Mouse (Mus musculus) midbrain, embryonic 14.5 days (tissue): ENCODE measurements around the gene Tpsab1. TPM values are rescaled to one million over a fixed set of nuclear protein-coding genes. Genes with fewer than 3 reads are reported as not detected.

Source experiments
- ATAC-seq: fragments of 200-750 bp; cut with Nextera tagmentation; 2 replicates; pipeline ENCODE4 v1.8.0; 2017; ENCODE audit warnings: moderate number of reproducible peaks, moderate library complexity; ENCODE audit not compliant: low FRiP score, low TSS enrichment
- DNase-seq: peaks from one replicate; pipeline ENCODE4 v3.0.0-alpha.2; 2015
- H3K27ac ChIP-seq: fragments of 300-500 bp; sonication (generic); replicated peaks from 2 replicates; pipeline ENCODE4 v1.5.1; 2014; ENCODE audit warnings: mild to moderate bottlenecking, low read depth, low read length, moderate library complexity
- H3K27me3 ChIP-seq: fragments of 300-500 bp; sonication (generic); 2 replicates; pipeline ENCODE4 v1.6.1; 2014; ENCODE audit warnings: low read length, control low read depth, mixed read lengths; ENCODE audit not compliant: control insufficient read depth, insufficient read depth
- H3K36me3 ChIP-seq: fragments of 300-500 bp; sonication (generic); 2 replicates; pipeline ENCODE4 v1.6.1; 2014; ENCODE audit warnings: low read length, control low read depth; ENCODE audit not compliant: control insufficient read depth, insufficient read depth
- H3K4me1 ChIP-seq: fragments of 300-500 bp; sonication (generic); 2 replicates; pipeline ENCODE4 v1.6.1; 2014; ENCODE audit warnings: mild to moderate bottlenecking, antibody characterized with exemption, low read length, control low read depth; ENCODE audit not compliant: control insufficient read depth, insufficient read depth
- H3K4me2 ChIP-seq: fragments of 300-500 bp; sonication (generic); 2 replicates; pipeline ENCODE4 v1.6.1; 2014; ENCODE audit warnings: mild to moderate bottlenecking, low read length, moderate library complexity
- H3K4me3 ChIP-seq: fragments of 300-500 bp; sonication (generic); replicated peaks from 2 replicates; pipeline ENCODE4 v1.5.1; 2014; ENCODE audit warnings: low read depth, low read length
- H3K9ac ChIP-seq: fragments of 300-500 bp; sonication (generic); replicated peaks from 2 replicates; pipeline ENCODE4 v1.6.1; 2014; ENCODE audit warnings: mild to moderate bottlenecking, low read length, moderate library complexity
- H3K9me3 ChIP-seq: fragments of 300-500 bp; sonication (generic); 2 replicates; pipeline ENCODE4 v1.6.1; 2016; ENCODE audit warnings: low read length, control low read depth, mixed read lengths; ENCODE audit not compliant: control insufficient read depth
- WGBS: fragments of 180-500 bp; shearing (Covaris S2); extraction: QIAGEN DNeasy Blood & Tissue Kit; methylation state at CpG from one replicate; pipeline ENCODE4 v1.1.7; 2014; 5-methylcytosine and 5-hydroxymethylcytosine counted together
- polyA plus RNA-seq: library from polyadenylated mRNA; unstranded; fragments of >200 nt; fragmentation: Nextera tagmentation; extraction: Ambion mirVana; gene quantifications from 2 replicates; pipeline ENCODE4 v1.2.1, GENCODE M21; 2014

The Tpsab1 gene
- polyA plus RNA-seq, 1 experiment from 2014 or later: not detected

DNA sequence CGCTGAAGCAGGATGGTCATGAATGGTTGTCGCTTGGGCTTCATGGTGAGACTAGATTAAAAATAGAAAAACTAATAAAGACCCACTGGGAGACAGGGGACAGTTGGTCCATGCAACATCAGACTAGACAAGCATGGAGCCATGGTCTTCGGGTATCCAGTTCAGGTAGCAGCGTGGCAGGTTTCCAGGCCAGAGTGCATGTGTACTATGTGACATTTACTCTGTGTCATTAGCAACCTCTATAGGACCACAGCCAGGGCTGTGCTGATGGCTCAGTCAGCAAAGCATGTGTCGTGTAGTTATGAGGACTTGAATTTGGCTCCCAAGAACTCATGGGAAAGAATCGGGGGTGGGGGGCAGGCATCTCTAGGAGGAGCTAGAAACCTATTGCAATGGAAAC, 5.4 kb downstream of the Tpsab1 start:
- Histone ChIP-seq H3K9ac (no peak overlapping the region), H3K9me3 (no peaks in the 10 kb centered on the region), H3K4me2 (no peak overlapping the region), H3K4me3 (no peak overlapping the region), H3K4me1 (no peaks in the 10 kb centered on the region), H3K36me3 (no peaks in the 10 kb centered on the region), H3K27me3 (no peaks in the 10 kb centered on the region), H3K27ac (no peak overlapping the region)
- ATAC-seq (no peak), DNase-seq (no peak)
- 82% methylated on average over 6 of the region's 6 CpGs for WGBS

DNA sequence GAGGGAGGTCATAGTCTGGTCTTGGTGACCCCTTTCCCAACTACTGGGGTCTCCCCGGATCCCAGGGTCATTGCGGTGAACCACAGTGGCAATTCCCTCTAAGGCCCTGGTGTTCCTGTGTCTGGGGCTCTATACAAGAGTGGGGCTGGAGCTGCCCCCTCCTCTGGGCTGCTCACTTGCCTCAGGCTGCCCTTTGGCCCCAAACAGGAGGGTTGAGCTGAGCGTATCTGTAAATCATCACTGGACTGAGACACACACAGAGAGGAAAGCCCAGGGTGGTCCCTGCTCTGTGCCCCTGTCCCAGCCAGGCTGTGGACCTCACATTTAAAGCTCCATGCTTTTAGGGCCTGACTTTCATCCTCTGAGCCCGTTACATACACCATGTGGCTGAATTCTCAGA, 7.1 kb downstream of the Tpsab1 start:
- H3K9ac ChIP-seq: no peak overlapping the region
- WGBS: 88% methylated on average over 4 of the region's 4 CpGs
- H3K36me3 ChIP-seq: no peaks in the 10 kb centered on the region
- H3K9me3 ChIP-seq: no peaks in the 10 kb centered on the region
- H3K4me2 ChIP-seq: no peak overlapping the region
- DNase-seq: no peak
- no peak for ATAC-seq
- no peak overlapping the region for H3K27ac ChIP-seq
- no peak overlapping the region for H3K4me3 ChIP-seq
- no peaks in the 10 kb centered on the region for H3K27me3 ChIP-seq
- H3K4me1 ChIP-seq: no peaks in the 10 kb centered on the region

DNA sequence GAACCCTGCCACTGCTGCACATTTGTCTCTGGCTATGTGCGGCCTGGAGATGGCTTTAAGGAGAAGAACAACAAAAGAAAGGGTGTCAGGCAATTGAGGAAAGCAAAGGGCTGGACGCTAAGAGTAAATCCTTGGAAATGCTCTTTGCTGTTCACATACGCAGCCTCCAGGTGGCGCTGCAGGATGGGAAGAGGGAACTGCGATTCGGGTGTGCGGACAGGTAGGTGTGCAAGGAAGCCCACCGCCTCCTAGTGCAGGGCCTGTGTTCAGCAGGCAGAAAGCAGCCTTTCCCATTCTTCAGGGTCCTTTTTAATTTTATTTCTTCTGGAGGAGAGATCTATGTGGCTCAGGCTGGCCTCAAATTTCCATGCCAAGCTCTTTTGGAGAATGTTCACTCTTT, 11.4 kb downstream of the Tpsab1 start:
- Histone ChIP-seq H3K9ac (no peak overlapping the region), H3K4me2 (no peak overlapping the region), H3K36me3 (no peaks in the 10 kb centered on the region), H3K4me1 (no peaks in the 10 kb centered on the region), H3K27me3 (no peaks in the 10 kb centered on the region), H3K9me3 (no peaks in the 10 kb centered on the region), H3K4me3 (no peak overlapping the region), H3K27ac (no peak overlapping the region)
- ATAC-seq (no peak), DNase-seq (peak; percentile 90)
- WGBS: under 1% methylated on average over 8 of the region's 8 CpGs

DNA sequence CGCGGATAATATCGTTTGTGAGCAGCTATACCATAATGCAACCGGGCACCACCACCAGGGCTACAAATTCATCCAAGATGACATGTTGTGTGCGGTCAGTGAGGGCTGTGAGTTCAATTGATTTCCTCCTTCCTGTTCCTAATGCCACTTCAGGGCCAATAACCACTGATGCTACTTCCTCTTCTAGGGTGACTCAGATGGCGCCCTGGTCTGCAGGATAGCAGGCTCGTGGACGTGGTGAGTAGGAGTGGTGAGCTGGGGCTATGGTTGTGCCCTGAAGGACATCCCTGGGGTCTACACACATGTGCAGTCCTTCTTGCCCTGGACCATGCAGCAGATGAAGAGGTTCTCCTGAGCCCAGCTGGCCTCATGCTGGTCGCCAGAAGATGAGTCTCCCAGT, 13.0 kb downstream of the Tpsab1 start:
- no peaks in the 10 kb centered on the region for H3K27me3 ChIP-seq
- H3K4me3 ChIP-seq: no peak overlapping the region
- H3K9me3 ChIP-seq: no peaks in the 10 kb centered on the region
- no peak overlapping the region for H3K27ac ChIP-seq
- H3K36me3 ChIP-seq: no peaks in the 10 kb centered on the region
- H3K4me1 ChIP-seq: no peaks in the 10 kb centered on the region
- DNase-seq (no peak), ATAC-seq (no peak)
- H3K9ac ChIP-seq: no peak overlapping the region
- WGBS: 81% methylated on average over 9 of the region's 9 CpGs
- no peak overlapping the region for H3K4me2 ChIP-seq

DNA sequence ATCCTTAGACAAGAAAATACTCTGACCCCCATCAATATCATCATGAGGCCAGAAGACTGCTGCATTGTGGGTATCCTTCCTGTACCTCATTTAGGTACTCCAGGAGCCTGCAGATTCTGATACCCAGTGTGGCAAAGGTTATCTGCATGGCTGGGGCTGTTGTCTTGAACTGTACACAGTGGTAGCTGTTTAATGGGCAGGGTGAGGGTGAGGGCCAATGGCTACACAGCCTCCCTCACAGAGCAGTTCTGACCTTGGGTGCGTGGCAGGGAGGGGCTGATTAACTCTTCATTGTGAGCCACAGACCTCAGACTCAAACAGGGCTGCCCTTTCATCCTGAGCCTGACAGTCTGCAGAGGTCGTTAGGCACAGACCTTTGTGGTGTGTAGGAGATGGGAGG, 22.4 kb downstream of the Tpsab1 start:
- Histone ChIP-seq H3K36me3 (no peaks in the 10 kb centered on the region), H3K9ac (no peak overlapping the region), H3K4me3 (no peak overlapping the region), H3K27ac (no peak overlapping the region), H3K4me1 (no peaks in the 10 kb centered on the region), H3K4me2 (no peak overlapping the region), H3K27me3 (no peaks in the 10 kb centered on the region), H3K9me3 (no peaks in the 10 kb centered on the region)
- WGBS: 35% methylated on average over 2 of the region's 2 CpGs
- ATAC-seq (no peak), DNase-seq (no peak)

DNA sequence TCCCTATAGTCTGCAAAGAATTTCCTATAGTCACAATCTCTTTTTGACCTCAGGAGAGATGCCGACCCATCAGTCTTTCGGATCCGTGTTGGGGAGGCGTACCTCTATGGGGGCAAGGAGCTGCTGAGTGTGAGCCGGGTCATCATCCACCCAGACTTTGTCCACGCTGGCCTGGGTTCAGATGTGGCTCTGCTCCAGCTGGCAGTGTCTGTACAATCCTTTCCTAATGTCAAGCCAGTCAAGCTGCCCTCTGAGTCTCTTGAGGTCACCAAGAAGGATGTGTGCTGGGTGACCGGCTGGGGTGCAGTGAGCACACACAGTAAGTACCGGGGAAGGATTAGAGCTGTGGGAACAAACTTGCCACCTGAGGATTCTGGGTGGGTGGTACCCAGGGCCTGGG, 24.5 kb downstream of the Tpsab1 start:
- Histone ChIP-seq H3K9me3 (no peaks in the 10 kb centered on the region), H3K4me3 (no peak overlapping the region), H3K4me1 (no peaks in the 10 kb centered on the region), H3K27me3 (no peaks in the 10 kb centered on the region), H3K36me3 (no peaks in the 10 kb centered on the region), H3K9ac (no peak overlapping the region), H3K27ac (no peak overlapping the region), H3K4me2 (no peak overlapping the region)
- ATAC-seq: no peak
- DNase-seq: no peak
- 92% methylated on average over 8 of the region's 8 CpGs for WGBS

DNA sequence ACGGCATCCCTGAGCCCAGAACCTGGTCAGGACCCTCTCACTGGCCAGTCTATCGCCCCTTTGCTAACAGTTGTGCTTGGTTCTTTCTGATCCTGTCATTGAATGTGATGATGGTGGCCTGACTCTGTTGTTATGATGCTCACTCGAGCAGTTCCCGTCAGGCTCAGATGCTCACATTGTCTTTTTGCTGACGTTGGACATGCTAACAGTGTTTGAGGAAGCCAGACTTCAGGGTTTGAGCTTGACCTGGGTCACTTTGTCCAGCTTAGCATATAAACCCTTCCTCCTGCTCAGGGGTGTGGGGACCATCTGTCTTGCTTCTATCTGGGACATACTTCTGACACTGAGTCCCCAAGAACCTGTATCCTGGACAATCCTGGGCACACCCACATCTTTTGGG, 27.0 kb downstream of the Tpsab1 start, which contains the start of gene Prss29:
Gene Prss29, plus strand, starts transcription at position 301 of the 400 bp plus-strand sequence.
- H3K9ac ChIP-seq: no peak within 1 kb of the TSS
- no peaks in the 10 kb centered on the region for H3K4me1 ChIP-seq
- no peaks in the 10 kb centered on the region for H3K27me3 ChIP-seq
- no peak for DNase-seq
- H3K9me3 ChIP-seq: no peaks in the 10 kb centered on the region
- ATAC-seq: no peak
- H3K4me3 ChIP-seq: no peak within 1 kb of the TSS
- no peak within 1 kb of the TSS for H3K4me2 ChIP-seq
- H3K27ac ChIP-seq: no peak within 1 kb of the TSS
- no peaks in the 10 kb centered on the region for H3K36me3 ChIP-seq
- 79% methylated on average over 5 of the region's 5 CpGs for WGBS

DNA sequence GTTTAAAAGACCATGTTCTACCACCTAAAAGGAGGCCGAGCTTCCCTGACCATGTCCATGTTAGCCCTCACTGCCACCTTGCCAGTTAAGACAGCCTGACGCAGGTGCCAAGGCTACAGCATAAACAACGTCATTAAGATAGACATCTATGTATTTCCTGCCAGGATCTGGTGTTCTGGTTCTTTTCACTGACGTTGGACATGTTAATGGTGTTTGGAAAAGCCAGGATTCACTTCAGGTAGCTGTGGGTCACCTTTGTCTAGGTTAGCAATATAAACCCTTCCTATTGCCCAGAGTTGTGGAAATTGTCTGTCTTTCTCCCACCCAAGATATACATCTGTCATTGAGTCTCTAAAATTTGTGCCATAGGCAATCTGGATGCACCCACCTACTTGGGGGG, 37.0 kb downstream of the Tpsab1 start, which contains the start of gene Prss28:
Gene Prss28, plus strand, starts transcription at position 301 of the 400 bp plus-strand sequence.
- WGBS: 82% methylated on average over 4 of the region's 4 CpGs
- no peaks in the 10 kb centered on the region for H3K9me3 ChIP-seq
- no peak within 1 kb of the TSS for H3K27ac ChIP-seq
- H3K4me2 ChIP-seq: no peak within 1 kb of the TSS
- no peaks in the 10 kb centered on the region for H3K27me3 ChIP-seq
- ATAC-seq: no peak
- H3K4me1 ChIP-seq: no peaks in the 10 kb centered on the region
- DNase-seq: no peak
- no peaks in the 10 kb centered on the region for H3K36me3 ChIP-seq
- no peak within 1 kb of the TSS for H3K4me3 ChIP-seq
- H3K9ac ChIP-seq: no peak within 1 kb of the TSS

DNA sequence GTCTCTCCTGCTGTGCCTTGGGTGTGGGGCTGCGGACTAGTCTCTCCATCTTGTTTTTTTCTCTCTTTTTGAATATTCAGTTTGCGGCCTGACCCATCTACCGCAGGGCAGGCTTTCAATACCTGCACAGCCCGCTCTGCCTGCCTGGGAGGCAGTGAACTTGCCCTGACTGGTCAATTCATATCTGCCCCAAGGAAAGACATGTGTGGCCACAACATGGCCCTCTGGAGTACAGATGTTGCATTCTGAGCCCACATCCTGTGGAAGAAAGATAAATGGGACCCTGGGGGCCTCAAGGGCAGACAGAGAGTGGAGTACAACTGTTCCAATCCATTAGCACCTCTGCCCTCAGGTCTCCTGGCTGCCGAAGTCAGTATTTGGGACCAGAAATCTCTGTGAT, 47.3 kb downstream of the Tpsab1 start, which contains the start of gene Prss34:
Gene Prss34, plus strand, starts transcription at position 301 of the 400 bp plus-strand sequence.
- Histone ChIP-seq H3K27ac (no peak within 1 kb of the TSS), H3K9me3 (no peaks in the 10 kb centered on the region), H3K4me3 (no peak within 1 kb of the TSS), H3K27me3 (no peaks in the 10 kb centered on the region), H3K36me3 (no peaks in the 10 kb centered on the region), H3K4me2 (no peak within 1 kb of the TSS), H3K4me1 (no peaks in the 10 kb centered on the region), H3K9ac (no peak within 1 kb of the TSS)
- 92% methylated on average over 5 of the region's 5 CpGs for WGBS
- no peak for ATAC-seq
- DNase-seq: no peak
